Mouse (Mus musculus) kidney, postnatal 0 days (tissue): ENCODE measurements around the gene Sh3pxd2b. TPM values are rescaled to one million over a fixed set of nuclear protein-coding genes. Genes with fewer than 3 reads are reported as not detected.

ENCODE experiments used
- ATAC-seq: fragments of 200-750 bp; cut with Nextera tagmentation; replicated peaks from 2 replicates; pipeline ENCODE4 v1.8.0; 2017; ENCODE audit warnings: low read depth, moderate number of reproducible peaks, moderate TSS enrichment, moderate library complexity; ENCODE audit not compliant: low FRiP score
- DNase-seq: peaks from one replicate; pipeline ENCODE4 v3.0.0-alpha.2; 2016; ENCODE audit warnings: low spot score
- H3K27ac ChIP-seq: fragments of 300-500 bp; sonication (generic); 2 replicates; pipeline ENCODE4 v1.5.1; 2014; ENCODE audit warnings: mild to moderate bottlenecking
- H3K27me3 ChIP-seq: fragments of 300-500 bp; sonication (generic); 2 replicates; pipeline ENCODE4 v1.6.1; 2014; ENCODE audit warnings: low read length, mixed read lengths; ENCODE audit not compliant: insufficient read depth
- H3K36me3 ChIP-seq: fragments of 300-500 bp; sonication (generic); 2 replicates; pipeline ENCODE4 v1.6.1; 2014; ENCODE audit warnings: low read length, mixed read lengths; ENCODE audit not compliant: insufficient read depth
- H3K4me1 ChIP-seq: fragments of 300-500 bp; sonication (generic); replicated peaks from 2 replicates; pipeline ENCODE4 v1.6.1; 2014; ENCODE audit warnings: antibody characterized with exemption, low read length, mixed read lengths; ENCODE audit not compliant: insufficient read depth
- H3K4me2 ChIP-seq: fragments of 300-500 bp; sonication (generic); 2 replicates; pipeline ENCODE4 v1.6.1; 2014; ENCODE audit warnings: mild to moderate bottlenecking, low read length, moderate library complexity, mixed read lengths
- H3K4me3 ChIP-seq: fragments of 300-500 bp; sonication (generic); replicated peaks from 2 replicates; pipeline ENCODE4 v1.5.1; 2014; ENCODE audit warnings: low read depth, low read length
- H3K9ac ChIP-seq: fragments of 300-500 bp; sonication (generic); 2 replicates; pipeline ENCODE4 v1.6.1; 2014; ENCODE audit warnings: low read depth, low read length
- H3K9me3 ChIP-seq: fragments of 300-500 bp; sonication (generic); replicated peaks from 2 replicates; pipeline ENCODE4 v1.6.1; 2016; ENCODE audit warnings: low read length, inconsistent platforms, mixed read lengths
- CTCF ChIP-seq: IDR thresholded peaks from 2 replicates; pipeline ENCODE4 v1.5.1; 2016; ENCODE audit warnings: antibody characterized with exemption, low read depth, mild to moderate bottlenecking, moderate library complexity
- WGBS: fragments of 180-500 bp; shearing (Covaris S2); extraction: QIAGEN DNeasy Blood & Tissue Kit; methylation state at CpG from one replicate; pipeline ENCODE4 v1.1.7; 2014; 5-methylcytosine and 5-hydroxymethylcytosine counted together
- polyA plus RNA-seq: library from polyadenylated mRNA; unstranded; fragments of >200 nt; fragmentation: Nextera tagmentation; extraction: Ambion mirVana; gene quantifications from 2 replicates; pipeline ENCODE4 v1.2.1, GENCODE M21; 2015

Gene Sh3pxd2b
- polyA plus RNA-seq, 1 experiment from 2014 or later: 6.6 TPM

DNA sequence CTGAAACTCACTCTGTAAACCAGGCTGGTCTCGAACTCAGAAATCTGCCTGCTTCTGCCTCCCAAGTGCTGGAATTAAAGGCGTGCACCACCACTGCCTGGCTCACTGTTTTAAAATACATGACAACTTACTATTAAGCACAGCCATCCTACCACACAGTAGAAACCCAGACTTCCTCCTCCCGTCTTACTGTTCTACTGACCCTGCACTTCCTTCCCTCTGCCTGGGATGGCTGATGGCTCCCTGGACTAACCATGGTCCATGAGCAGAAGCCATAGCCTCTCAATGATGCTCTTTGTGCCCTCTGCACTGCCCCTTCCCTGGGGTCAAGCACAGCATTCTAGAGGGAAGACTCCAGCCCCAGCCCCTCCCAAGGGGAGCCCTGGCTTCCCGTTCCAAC is 17.9 kb downstream of the Sh3pxd2b start:
- no peak overlapping the region for H3K9ac ChIP-seq
- no peaks in the 10 kb centered on the region for H3K27me3 ChIP-seq
- no peak for ATAC-seq
- no peaks in the 10 kb centered on the region for H3K9me3 ChIP-seq
- WGBS: 89% methylated on average over 4 of the region's 4 CpGs
- no peak overlapping the region for H3K4me2 ChIP-seq
- H3K27ac ChIP-seq: no peak overlapping the region
- DNase-seq: no peak
- no peaks in the 10 kb centered on the region for H3K36me3 ChIP-seq
- no peak overlapping the region for H3K4me3 ChIP-seq
- H3K4me1 ChIP-seq: peaks cover 6% of the 10 kb centered on the region; the same call in 1 of the 2 replicates
- TF ChIP-seq CTCF: no peak

DNA sequence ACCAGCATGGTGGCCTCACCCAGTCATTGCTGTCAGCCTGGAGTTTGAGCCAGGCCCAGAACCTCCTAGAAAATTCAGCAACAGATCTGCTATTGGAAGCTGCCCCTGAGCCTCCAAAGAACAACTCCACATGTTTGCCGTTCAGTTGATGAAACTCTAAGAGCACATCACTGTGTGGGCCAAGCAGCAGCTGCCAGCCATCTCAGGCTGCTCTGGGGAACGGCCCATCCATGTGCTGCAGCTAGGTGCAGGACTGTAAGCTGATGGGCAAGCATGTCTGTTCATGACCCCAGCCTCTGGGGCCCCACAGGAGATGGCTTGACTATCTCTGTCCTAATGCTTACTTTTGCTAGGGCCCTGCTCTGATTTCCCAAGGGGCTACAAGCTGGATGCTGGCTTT is 19.4 kb downstream of the Sh3pxd2b start:
- H3K4me2 ChIP-seq: no peak overlapping the region
- WGBS: 79% methylated on average over 2 of the region's 2 CpGs
- H3K27me3 ChIP-seq: no peaks in the 10 kb centered on the region
- peaks cover 6% of the 10 kb centered on the region; the same call in 1 of the 2 replicates for H3K4me1 ChIP-seq
- no peak overlapping the region for H3K4me3 ChIP-seq
- no peaks in the 10 kb centered on the region for H3K36me3 ChIP-seq
- H3K27ac ChIP-seq: no peak overlapping the region
- no peaks in the 10 kb centered on the region for H3K9me3 ChIP-seq
- ATAC-seq: no peak
- no peak overlapping the region for H3K9ac ChIP-seq
- TF ChIP-seq CTCF: no peak
- no peak for DNase-seq

GRCm38 (mm10) chr11:32368986-32369385 is 21.4 kb downstream of the Sh3pxd2b start:
- no peaks in the 10 kb centered on the region for H3K27me3 ChIP-seq
- H3K4me3 ChIP-seq: no peak overlapping the region
- 0 out of 2 replicates have a peak, but pooled peaks cover 7% of the 10 kb centered on the region for H3K36me3 ChIP-seq
- H3K9ac ChIP-seq: no peak overlapping the region
- H3K27ac ChIP-seq: no peak overlapping the region
- 89% methylated on average over 3 of the region's 3 CpGs for WGBS
- H3K4me1 ChIP-seq: peaks cover under 1% of the 10 kb centered on the region; the same call in 1 of the 2 replicates
- H3K9me3 ChIP-seq: no peaks in the 10 kb centered on the region
- ATAC-seq: no peak
- TF ChIP-seq CTCF: no peak
- H3K4me2 ChIP-seq: no peak overlapping the region
- DNase-seq: no peak

- no peak overlapping the region for H3K4me3 ChIP-seq
- DNase-seq (no peak), ATAC-seq (no peak)
- 0 out of 2 replicates have a peak, but pooled peaks cover 10% of the 10 kb centered on the region for H3K36me3 ChIP-seq
- TF ChIP-seq CTCF: no peak
- H3K4me1 ChIP-seq: no peaks in the 10 kb centered on the region
- H3K27ac ChIP-seq: no peak overlapping the region
- H3K27me3 ChIP-seq: no peaks in the 10 kb centered on the region
- no peak overlapping the region for H3K9ac ChIP-seq
- WGBS: 72% methylated on average over 1 of the region's 1 CpGs
- no peaks in the 10 kb centered on the region for H3K9me3 ChIP-seq
- H3K4me2 ChIP-seq: no peak overlapping the region
Measured at GRCm38 (mm10) chr11:32370881-32371280, 23.3 kb downstream of the Sh3pxd2b start.

DNA sequence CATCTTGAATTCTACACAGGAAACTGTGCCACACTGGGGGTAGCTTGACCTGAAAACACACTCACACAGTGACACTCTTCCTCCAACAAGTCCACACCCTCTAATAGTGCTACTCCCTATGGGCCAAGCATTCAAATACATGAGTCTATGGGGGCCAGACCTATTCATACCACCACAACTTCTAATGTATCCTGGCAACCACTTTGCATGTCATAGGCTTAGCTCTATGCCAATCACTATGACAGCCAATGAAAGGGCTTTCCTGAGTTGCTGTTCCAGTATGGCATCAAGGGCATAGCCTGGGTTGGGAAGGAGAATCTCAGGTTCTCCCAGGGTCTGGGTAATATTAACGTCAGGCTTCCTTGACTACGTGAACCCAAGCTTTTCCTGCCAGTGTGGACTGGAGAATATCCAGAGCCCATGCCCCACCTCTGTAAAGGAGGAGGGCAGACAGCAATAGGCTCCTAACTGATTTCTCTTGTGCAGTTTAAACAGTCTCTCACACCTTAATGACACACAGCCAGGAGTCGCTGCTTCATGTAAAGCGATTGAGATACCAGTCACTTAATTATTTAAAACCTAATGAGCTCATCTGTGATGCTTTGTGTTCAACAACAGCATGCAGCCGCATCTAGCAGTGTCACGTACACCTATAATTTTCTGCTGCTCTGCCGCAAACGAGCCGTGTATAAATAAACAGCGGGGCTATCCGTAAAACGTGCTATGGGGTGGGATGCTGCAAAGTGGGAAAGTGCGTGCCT is 25.8 kb downstream of the Sh3pxd2b start:
- no peaks in the 10 kb centered on the region for H3K27me3 ChIP-seq
- no peaks in the 10 kb centered on the region for H3K9me3 ChIP-seq
- no peak overlapping the region for H3K4me3 ChIP-seq
- TF ChIP-seq CTCF: no peak
- H3K36me3 ChIP-seq: peaks cover 24% of the 10 kb centered on the region; the same call in 1 of the 2 replicates
- no peak overlapping the region for H3K27ac ChIP-seq
- H3K4me1 ChIP-seq: no peaks in the 10 kb centered on the region
- ATAC-seq (no peak), DNase-seq (no peak)
- no peak overlapping the region for H3K4me2 ChIP-seq
- 82% methylated on average over 13 of the region's 13 CpGs for WGBS
- H3K9ac ChIP-seq: no peak overlapping the region

DNA sequence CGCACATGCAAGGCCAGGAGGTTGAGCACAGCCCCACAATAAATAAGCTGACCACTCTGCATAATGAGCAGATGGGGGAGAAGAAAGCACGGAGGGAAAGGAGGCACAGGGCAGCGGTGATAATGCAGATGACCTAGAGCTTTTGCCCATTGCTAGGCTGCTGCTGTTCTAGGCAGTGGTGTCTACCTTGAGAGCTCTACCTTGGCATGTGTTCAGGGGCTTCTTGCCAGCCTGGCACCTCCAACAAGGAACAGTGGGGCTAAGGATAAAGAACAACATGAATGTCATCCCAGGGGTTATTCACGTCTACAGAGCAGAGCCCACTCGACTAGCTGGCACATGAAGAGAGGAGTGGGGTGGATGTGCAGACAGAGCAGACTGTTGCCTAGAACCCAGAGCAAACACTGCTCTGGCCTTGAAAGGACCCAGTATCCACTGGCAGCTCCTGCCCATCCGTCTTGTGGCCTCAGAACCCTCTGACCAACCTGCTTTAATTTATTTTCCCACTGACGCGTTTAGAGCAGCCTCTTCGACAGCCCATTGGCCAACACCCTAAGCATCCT is 26.5 kb downstream of the Sh3pxd2b start:
- ATAC-seq (no peak), DNase-seq (no peak)
- no peak overlapping the region for H3K4me3 ChIP-seq
- H3K4me1 ChIP-seq: no peaks in the 10 kb centered on the region
- no peaks in the 10 kb centered on the region for H3K27me3 ChIP-seq
- no peak overlapping the region for H3K4me2 ChIP-seq
- no peak overlapping the region for H3K27ac ChIP-seq
- H3K9me3 ChIP-seq: no peaks in the 10 kb centered on the region
- WGBS: 79% methylated on average over 9 of the region's 9 CpGs
- TF ChIP-seq CTCF: no peak
- no peak overlapping the region for H3K9ac ChIP-seq
- peaks cover 25% of the 10 kb centered on the region for H3K36me3 ChIP-seq
